Mouse (Mus musculus) ovary, postnatal 10 days (tissue): Measurements from ENCODE around the gene Ptov1.

Experiments used
- DNase-seq: peaks from one replicate; pipeline ENCODE4 v3.0.0; 2022; ENCODE audit warnings: low spot score

Ptov1 gene

GRCm38 (mm10) chr7:44869697-44870528, at the start of gene Ptov1:
Ptov1 (minus strand) TSS chr7:44869788.
- DNase-seq = peak; percentile 67

DNA sequence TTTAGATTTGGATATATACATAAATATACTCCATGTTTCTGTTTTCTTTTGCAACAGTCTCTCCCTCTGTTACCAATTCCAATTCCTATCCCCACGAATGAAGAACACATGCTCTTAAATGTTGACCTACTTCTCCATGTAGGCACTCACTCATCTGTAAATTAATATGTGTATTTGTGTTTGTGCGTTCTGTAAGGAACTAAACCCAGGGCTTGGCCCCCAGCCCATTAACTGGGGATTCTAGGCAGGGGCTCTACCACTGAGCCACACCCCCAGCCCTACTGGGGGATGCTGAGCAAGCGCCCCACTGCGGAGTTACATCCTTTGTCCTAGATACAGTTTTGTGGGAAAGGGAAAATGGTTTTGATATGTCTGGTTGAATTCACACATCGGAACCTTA, 49.5 kb upstream of the Ptov1 start:
- no peak for DNase-seq

GRCm38 (mm10) chr7:44918219-44918618, 48.6 kb upstream of the Ptov1 start:
- DNase-seq = no peak

GRCm38 (mm10) chr7:44916881-44917280, 47.3 kb upstream of the Ptov1 start:
- no peak for DNase-seq

DNA sequence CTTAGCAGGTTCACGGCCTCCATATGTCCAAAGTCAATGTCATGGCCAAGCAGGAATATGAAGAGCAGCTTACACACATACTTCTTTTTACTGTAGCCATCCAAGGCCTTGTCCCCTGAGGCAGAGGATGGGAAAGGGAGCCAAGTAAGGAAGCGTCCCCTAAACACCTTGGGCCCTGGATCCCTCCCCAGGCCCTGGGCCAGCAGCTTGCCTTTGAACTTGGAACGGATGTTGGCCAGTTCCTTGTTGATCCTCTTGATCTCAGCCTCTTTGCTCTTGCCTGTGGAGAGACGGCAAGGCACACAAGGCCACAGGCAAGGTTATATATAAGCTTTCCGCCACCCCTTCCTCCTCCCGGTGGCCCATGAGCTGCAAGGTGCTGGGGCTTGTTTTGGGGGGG, 46.6 kb upstream of the Ptov1 start:
- DNase-seq = no peak

DNA sequence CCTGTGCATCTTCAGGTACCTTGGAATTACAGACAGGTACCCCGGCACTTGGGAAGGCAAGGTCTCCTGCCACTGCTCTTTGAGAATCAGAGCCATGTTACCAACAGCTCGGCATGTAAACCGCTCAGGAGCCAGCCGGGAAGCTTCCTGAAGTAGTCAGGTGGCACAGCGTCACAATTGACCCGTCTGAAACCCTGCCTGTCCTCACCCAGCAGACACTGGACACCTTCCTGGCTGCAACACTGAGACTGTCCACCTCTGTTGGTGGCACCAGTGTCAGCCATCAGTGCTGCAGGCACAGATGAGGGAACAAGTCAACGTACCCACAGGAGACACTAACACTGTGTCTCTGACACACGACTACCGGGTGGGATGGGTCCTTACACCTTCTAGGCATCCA, 45.7 kb upstream of the Ptov1 start:
- DNase-seq = no peak

DNA sequence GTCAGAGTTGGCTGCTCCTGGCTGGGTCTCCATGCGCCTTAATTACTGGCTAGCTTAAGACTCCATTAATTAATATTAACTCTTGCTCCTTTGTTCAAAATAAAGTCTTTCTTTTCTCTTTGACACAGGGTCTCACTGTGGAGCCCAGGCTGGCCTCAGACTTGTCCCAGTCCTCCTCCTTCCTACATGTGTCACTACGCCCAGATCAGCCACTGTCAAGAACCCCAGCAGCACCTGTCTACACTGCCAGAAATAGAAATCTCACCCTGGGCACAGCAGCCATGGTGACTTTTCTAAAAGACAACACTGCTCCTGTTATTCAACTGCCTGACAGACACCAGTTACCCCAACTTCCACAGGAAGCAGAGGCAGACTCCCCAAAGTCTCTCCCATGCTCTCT, 44.8 kb upstream of the Ptov1 start:
- no peak for DNase-seq

GRCm38 (mm10) chr7:44908706-44909476, 39.3 kb upstream of the Ptov1 start:
- DNase-seq = no peak

GRCm38 (mm10) chr7:44905430-44905829, 35.8 kb upstream of the Ptov1 start:
- no peak for DNase-seq

DNA sequence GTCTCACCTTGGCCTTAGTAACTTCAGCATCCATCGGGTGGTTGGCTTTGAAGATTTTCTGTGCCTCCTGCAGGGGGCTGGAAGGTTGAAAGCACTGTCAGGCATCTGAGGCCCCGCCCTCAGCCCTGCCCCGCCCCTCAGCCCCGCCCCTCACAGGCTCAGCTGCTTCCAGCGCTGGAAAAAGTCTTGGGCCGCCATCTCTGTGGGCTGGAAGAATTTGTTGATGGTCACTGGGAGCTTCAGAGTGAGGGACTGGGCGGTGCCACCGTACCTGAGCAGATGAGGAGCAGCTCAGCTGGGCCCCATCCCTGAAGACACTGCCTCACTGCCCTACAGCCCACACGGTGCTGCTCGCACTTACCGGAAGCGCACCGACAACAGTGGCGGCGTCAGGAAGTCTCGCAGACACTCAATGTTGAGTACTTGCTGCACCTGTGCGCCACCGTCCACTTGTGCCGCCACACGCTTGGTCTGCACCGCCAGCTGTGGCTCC, 31.7 kb upstream of the Ptov1 start:
- DNase-seq = no peak

DNA sequence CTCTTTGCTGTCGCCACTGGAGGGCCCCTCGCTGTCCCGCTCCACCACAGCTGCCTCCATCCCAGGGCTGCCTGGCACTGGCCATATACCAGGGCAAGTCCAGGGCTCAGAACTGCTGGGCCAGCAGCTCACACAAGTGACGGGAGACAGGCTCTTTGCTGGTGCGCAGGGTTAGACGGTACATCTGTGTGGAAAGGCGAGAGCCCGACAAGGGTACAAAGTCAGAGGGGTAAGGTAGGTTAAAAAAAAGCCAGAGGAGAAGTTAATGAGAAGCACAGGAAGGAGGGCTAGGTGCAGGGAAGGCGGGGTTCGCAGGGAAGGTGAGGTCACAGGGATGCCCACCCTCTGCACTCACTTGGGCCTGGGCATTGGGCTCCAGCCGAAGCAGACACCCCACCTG, 31.0 kb upstream of the Ptov1 start:
- no peak for DNase-seq

- no peak for DNase-seq
Observed at GRCm38 (mm10) chr7:44898607-44899006, 29.0 kb upstream of the Ptov1 start.

- no peak for DNase-seq
Observed at GRCm38 (mm10) chr7:44896499-44896898, 26.9 kb upstream of the Ptov1 start.

GRCm38 (mm10) chr7:44895593-44896434, 26.2 kb upstream of the Ptov1 start, which contains the start of gene Fuz:
Fuz (plus strand) TSS chr7:44896079.
- peak; percentile 75 for DNase-seq

GRCm38 (mm10) chr7:44895206-44895592, 25.6 kb upstream of the Ptov1 start:
- no peak for DNase-seq

DNA sequence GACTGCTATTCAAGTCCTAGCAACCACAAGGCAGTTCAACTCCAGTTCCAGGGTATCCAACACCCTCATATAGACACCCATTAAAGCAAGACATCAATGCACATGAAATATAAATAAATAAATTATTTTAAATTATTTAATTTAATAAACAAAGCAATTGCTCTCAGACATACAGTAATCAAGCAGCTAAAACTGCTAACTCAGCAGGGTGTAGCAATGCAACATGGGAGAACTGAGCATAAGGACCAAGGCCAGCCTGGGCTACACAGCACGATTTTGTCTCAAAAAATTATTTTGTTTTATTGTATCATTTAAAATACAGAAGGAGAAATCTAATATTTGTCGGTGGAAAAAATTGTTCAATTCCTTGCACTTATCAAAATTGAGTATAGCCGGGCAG, 24.6 kb upstream of the Ptov1 start:
- no peak for DNase-seq

DNA sequence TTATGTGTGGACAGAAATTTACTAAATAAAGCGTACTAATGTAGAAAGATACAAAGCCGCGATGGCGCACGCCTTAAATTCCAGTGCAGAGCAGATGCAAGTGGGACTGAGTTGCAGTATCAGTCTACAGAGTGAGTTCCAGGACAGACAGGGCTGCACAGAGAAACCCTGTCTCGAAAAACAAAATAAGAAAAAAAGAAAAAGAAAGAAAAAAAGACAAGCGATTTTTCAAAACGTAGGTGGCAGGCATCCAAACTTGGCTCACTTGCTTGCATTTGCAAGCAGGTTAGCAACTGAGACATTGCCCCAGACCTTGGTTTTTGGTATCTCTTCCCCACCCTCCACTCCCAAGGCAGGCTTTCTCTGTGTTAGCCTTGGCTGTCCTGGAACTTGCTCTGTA, 23.6 kb upstream of the Ptov1 start:
- DNase-seq = no peak

DNA sequence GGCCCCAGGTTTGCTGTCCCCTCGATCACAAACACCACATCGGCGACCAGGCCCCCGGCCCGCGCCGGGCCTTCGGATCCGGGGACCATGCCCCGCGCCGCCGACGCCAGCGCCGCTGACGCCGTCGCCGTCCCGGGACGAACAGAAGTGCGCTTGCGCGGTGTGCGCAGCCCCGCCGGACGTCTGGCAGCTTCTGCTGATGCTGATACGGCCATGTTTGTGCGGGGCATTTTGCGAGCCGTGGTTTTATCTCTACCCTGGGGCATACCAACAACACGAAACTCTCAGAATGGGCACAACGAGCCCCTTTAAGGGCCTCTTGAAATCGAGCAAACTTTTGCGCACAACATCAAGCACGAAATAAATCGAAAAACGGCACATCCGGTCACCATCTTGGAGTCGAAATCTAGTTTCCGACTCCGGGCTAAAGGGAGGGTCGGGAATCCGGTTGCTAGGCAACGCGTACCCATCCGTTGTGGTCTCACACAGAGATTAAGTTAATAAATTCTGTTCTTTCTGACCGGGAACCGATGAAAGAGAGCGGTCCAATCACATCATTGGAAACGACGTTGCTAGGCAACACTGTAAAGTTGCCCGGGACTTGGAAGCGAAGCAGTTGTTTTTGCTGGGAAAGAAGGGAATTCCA, 22.8 kb upstream of the Ptov1 start, which contains the start of gene Med25:
Gene Med25, minus strand, starts transcription at position 437 of the 646 bp plus-strand sequence.
- DNase-seq = peak; percentile 85

DNA sequence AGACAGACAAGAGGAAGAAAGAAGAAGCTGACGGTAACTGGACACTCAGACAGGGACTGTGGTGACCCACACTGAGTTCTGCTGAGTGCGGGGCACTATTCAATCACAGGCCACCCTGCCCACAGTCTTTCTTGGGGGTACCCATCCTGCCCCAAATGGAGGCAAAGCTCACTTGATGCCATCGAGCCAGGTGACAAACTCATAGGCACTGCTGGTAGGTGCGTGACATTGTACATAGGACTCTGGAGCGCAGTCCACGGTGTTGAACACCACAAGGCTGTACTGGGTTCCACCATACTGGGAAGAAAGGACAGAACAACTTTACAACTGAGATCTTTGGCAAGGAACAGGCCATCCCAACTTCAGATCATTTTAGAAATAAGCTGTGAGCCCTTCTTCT, 22.0 kb upstream of the Ptov1 start:
- DNase-seq = no peak

GRCm38 (mm10) chr7:44890737-44891136, 21.1 kb upstream of the Ptov1 start:
- DNase-seq = no peak

DNA sequence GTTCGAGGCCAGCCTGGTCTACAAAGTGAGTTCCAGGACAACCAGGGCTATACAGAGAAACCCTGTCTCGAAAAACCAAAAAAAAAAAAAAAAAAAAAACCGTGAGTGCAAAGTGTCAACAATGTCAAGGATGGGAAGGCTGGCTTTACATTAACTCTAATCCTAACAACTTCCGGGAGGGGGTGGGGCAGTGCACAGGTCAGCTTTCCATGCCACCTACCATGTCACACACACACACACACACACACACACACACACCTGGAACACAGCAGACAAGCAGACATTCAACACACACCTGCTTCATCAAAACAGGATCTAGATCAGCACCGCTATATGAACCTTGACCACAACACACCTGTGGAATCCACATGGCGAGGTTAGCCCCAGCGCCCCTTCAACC, 20.6 kb upstream of the Ptov1 start:
- no peak for DNase-seq
